Mouse (Mus musculus): Measurements from ENCODE around the gene Dydc2. TPM values are rescaled to one million over a fixed set of nuclear protein-coding genes. Genes with fewer than 3 reads are reported as not detected.

The Dydc2 gene
- polyA plus RNA-seq, 1 experiment = not detected

GRCm38 (mm10) chr14:41035146-41035798 is 33.7 kb downstream of the Dydc2 start:
- DNase-seq (ENCODE audit: low spot score) = no peak

GRCm38 (mm10) chr14:41033135-41034110 is 35.6 kb downstream of the Dydc2 start:
- no peak for DNase-seq (ENCODE audit: low spot score)

- no peak for DNase-seq (ENCODE audit: low spot score)
These were observed 38.0 kb downstream of the Dydc2 start for GRCm38 (mm10) chr14:41030989-41031513.

- no peak for DNase-seq (ENCODE audit: low spot score)
These were observed 39.7 kb downstream of the Dydc2 start for GRCm38 (mm10) chr14:41029303-41029702.

DNA sequence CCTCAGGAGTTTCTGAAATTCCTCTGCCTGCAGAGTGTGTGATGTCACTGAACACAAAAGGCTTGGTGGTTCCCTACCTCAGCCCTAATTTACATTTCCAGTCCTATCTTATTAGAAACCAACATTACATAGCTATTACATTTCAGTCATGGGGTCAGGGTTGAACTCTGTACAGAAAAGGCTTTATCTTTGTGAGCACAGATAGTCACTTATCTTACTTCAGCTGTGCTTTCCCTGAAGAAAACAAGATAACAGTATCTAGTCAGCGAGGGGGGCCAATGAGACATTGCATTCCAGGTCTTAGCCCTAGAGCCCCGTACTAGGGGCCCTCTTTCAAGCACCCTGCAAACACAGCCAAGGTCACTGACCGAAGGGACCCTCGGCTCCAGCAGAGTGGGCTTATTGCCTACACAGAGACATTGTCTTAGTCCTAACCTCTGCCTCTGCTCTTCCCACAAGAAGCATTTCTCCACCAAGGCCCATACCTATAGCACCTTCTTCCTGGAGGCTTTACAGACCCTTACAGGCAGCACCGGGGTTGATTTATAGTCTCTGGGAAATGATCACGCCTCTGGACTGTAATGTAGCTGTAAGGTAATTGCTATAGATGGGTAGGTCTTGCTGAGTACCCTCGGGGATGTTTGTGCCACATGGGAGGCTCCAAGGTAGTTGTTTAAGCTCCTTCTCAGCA is 43.3 kb downstream of the Dydc2 start:
- DNase-seq (ENCODE audit: low spot score) = no peak

GRCm38 (mm10) chr14:41025087-41025486 is 43.9 kb downstream of the Dydc2 start:
- no peak for DNase-seq (ENCODE audit: low spot score)

DNA sequence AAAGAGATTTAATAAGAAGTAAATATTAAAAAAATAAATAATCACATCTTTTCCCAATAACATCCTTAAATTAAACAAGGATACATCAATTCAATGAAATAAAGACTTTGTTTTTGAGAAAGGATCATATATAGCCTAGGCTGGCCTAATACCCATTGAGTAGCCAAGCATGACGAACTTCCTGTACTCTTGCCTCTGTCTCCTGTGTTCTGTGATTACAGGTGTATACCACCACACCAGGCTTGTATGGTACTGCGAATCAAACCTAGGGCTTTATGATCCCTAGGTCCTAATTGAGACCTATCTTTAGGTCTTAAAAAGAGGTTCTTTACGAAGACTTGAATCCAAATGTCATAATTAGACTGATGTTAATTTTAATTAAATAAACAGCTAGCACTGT is 47.8 kb downstream of the Dydc2 start:
- no peak for DNase-seq (ENCODE audit: low spot score)

GRCm38 (mm10) chr14:41017460-41017859 is 51.5 kb downstream of the Dydc2 start:
- DNase-seq (ENCODE audit: low spot score) = no peak

DNA sequence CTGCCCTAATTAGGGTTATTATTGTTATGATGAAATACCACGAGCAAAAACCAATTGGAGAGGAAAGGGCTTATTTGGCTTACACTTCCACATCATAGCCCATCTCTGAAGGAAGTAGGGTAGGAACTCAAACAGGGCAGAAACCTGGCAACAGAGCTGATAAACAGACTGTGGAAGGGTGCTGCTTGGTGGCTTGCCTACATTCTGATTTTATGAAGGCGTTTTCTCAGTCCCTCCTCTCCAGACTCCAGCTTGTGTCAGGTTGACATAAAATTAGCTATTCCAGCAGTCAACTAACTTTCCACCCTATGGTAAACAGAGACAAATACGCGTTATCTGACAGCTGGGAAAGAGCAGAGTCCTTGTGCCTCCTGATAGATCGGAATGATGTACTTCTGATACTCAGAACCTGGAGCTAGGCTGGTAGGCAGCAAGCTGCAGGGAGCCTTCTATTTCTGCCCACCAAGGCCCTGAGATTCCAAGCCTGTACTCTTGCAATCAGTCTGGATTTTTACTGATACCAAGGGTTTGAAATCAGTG is 54.2 kb downstream of the Dydc2 start:
- no peak for DNase-seq (ENCODE audit: low spot score)

DNA sequence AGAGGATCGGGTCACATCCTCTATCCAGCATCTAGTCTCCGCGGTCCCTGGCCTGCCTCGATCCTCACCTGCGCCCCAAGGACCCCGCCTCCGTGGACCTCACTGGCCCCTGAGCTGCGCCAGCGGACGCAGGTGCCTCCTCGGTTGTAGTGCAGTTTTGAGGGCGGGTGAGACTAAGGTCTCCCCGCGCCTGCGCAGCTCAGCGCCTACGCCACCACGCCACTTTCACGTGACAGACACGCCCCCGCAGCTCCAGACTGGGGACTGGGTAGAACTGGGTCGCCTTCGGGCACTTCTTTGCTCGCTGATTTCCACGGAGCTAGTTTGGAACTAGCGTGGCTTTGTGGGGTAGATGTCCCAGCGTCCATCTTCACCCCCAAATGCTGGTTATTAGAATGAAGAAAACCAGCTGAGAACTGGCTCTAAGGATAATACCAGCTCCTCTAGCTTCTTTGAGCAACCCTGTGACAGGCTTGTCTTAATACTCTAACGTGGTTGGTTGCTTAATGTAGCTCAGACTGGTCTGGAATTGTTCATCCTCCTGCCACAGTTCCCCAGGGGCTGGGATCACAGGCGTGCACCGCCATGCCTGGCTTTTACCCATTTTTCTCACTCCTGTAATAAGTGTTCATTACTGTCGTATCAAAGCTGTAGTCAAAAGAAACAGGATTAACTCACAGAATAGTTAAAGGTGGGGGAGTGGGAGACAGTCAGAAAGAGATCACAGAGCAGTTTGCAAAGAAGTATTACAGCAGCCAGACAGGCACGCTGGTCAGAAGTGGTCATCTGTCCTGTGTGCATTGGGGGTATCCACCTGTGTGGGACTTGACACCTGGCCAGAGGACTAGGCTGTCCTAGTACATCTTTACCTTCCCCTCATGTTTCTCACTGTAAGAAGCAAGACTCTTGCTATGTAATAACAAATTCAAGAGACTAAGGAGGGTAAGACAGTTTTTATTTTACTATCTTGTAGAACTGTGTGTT is 55.1 kb downstream of the Dydc2 start, which contains the start of gene Fam213a:
Gene Fam213a, minus strand, starts transcription at position 159 of the 984 bp plus-strand sequence.
- DNase-seq (ENCODE audit: low spot score) = peak; percentile 85

DNA sequence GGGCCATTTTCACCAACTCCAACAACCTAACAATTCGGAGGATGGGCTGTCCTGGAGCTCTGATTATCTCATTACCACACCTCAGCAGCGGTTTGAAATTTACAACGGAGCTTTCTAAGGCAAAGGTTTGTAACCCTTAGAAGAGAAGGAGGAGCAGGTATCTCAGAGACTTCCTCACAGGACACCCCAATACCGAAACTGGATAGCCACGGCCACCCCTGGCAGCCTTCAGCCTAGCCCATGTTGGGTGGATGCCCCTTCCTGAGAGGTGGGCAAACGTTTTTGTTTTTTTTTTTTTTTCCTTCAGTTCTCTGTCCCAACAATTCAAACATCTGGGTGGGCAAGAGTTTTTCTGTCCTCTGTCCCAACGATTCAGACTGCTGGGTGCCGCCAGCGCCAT is 55.9 kb downstream of the Dydc2 start:
- no peak for DNase-seq (ENCODE audit: low spot score)

- no peak for DNase-seq (ENCODE audit: low spot score)
These were observed 57.1 kb downstream of the Dydc2 start for GRCm38 (mm10) chr14:41011916-41012315.

GRCm38 (mm10) chr14:41008138-41008537 is 60.9 kb downstream of the Dydc2 start:
- no peak for DNase-seq (ENCODE audit: low spot score)

- no peak for DNase-seq (ENCODE audit: low spot score)
These were observed 61.4 kb downstream of the Dydc2 start for GRCm38 (mm10) chr14:41007641-41008040.

DNA sequence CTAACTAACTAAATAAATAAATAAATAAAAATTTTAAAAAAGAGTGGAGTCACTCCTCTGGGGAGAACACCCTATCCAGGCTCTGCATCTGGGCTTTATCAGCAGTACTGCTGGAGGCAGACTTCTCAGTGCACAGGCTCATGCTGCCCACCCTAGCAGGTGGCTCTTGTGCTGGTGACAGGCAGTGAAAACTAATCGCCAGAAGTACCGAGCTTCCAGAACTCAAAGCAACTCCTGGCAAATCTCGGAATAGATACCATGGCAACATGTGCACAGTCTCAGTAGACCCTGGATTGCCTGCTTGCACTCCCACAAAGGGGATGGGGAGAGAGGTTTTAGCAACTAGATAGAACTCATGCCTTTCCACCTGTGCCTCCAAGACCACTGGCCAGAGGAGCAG is 62.1 kb downstream of the Dydc2 start:
- DNase-seq (ENCODE audit: low spot score) = no peak

GRCm38 (mm10) chr14:41006263-41006662 is 62.7 kb downstream of the Dydc2 start:
- DNase-seq (ENCODE audit: low spot score) = no peak

DNA sequence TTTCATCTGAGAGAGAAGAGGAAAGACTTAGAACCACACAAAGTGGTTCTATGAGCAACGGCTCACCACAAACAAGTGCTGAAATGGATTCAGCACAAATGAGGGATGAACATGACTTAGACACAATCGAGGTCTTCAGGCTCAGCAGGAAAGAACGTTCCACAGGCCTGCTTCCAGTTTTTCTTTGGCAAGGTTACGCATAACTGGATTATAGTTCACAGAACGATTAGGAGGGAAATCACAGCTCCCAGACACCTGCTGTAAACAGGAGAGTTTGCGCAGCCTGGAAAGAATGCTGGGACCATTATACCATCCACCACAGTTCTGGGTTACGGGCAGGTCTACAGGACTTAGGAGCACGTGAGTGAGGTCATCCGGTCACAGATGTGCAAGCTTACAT is 63.3 kb downstream of the Dydc2 start:
- no peak for DNase-seq (ENCODE audit: low spot score)

DNA sequence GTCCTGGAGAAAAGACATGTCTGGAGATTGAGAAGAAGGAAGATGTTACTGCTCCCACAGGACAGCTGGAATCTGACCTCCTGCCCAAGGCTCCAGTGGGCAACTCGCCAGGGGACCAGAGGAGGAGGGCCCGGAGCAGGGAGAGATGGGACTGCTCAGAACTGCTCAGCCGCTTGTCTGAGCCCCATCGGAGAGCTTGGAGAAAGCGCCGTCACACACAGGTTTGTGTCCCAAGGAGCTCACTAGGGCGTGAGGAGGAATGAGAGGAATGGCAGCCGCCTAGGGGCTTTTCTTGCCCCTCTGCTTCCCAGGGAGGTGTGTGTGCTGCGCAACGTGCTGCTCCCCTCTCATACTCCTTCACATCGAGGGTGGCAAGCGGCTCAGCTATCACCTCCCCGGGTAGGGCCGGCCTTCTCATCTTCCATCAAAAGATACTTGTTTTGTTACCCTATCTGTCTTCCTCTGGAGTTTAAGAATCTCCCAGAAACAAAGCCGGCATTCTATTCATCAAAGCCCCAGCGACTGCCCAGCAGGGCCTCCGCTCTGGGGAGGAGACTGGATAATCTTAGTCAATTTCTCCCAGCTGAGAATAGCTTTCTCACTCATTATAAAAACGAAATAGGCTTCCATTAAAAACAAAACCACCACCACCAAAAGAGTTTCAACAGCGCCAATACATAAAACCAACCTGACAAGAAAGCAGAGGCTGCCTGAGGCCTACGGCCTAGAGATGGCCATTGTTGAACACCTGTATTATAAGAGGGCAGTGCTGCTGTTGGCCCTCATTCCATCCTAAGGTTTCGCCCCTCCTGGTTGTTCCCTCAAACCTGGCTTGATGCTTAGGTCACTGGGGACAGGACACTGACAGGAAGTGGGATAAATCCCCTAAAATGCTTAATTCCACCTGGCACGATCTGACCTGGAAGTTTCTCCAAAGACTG is 64.5 kb downstream of the Dydc2 start:
- no peak for DNase-seq (ENCODE audit: low spot score)

- DNase-seq (ENCODE audit: low spot score) = no peak
These were observed 67.4 kb downstream of the Dydc2 start for GRCm38 (mm10) chr14:41001576-41001975.

All from urinary bladder, adult 2 months (tissue).